Comparison of ENCODE assay signal across 17 mouse cellular contexts in the genomic region with DNA sequence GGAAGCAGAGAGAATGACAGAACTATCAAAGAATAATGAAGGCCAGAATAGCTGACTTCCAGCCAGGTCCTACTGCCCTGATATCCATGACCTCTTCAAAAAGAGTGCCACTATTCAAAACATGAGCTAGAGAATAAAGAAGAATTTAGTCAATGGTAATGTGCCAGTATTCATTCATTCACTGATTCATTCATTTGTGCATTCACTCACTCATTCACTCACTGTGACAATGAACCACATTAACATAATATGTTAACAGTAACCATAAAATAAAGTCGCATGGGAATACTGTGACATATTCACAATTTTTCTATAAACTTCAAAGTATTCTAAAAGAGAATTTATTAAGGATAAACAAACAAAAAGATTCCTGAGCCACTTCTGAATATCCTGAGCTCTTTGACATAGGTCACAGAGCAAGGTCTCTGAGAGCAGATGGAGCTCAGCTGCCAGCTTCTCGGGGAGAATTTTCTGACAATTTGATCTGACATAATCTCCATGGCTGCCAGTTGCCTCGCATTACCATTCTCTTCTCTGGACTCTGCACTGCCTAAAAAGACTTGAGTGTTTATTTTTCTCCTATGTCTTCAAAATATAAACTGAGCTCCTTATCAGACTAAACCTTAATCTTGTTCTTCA.
DNase-seq lines count a peak whose midpoint lies in the region; ATAC-seq lines count a peak whose summit lies in the region.
"Had no signal": no experiment of that assay in that cellular context is flagged by ENCODE, and none has a peak within 500 bp of the region (broad histone marks: within the 10 kb centered on the region; RNA-seq: fewer than 3 reads in every experiment).

No protein-coding gene starts in this region.

- DNase-seq in forebrain, embryonic 14.5 days (ENCODE audit: low spot score), result peak; percentile 22
- peak; percentile 4 for DNase-seq in brain, adult 2 months (ENCODE audit: low read depth, low spot score)
- peak; percentile 33 for DNase-seq in hindbrain, embryonic 10.5 days (ENCODE audit: low spot score)
- no peak for DNase-seq in liver
- no peak for DNase-seq in testis, postnatal 10 days (ENCODE audit: low spot score)
- no peak for DNase-seq in forebrain, embryonic 11.5 days (ENCODE audit: low spot score)
- DNase-seq: cerebellum, adult 9-10 months; forebrain, postnatal 0 days; gastrocnemius, postnatal 25 days; liver, postnatal 0 days; lung, postnatal 36 days; right cerebral cortex, postnatal 4 days had no signal

- 54% methylated on average over 3 of the region's 3 CpGs for WGBS in forebrain, embryonic 14.5 days
- WGBS in forebrain, embryonic 15.5 days, result 48% methylated on average over 3 of the region's 3 CpGs
- 35% methylated on average over 3 of the region's 3 CpGs for WGBS in hindbrain, embryonic 10.5 days
- 33% methylated on average over 3 of the region's 3 CpGs for WGBS in midbrain, embryonic 12.5 days
- 56% methylated on average over 3 of the region's 3 CpGs for WGBS in forebrain, embryonic 11.5 days

- 0 out of 2 replicates have a peak, but pooled peaks have one; percentile 52 for ATAC-seq in forebrain, embryonic 14.5 days
- no peak for ATAC-seq in forebrain, embryonic 15.5 days (replicated peaks)
- ATAC-seq in midbrain, embryonic 12.5 days (ENCODE audit: low FRiP score, low read depth), result peak; percentile 92
- ATAC-seq in forebrain, embryonic 11.5 days (replicated peaks; ENCODE audit: low FRiP score), result no peak
- ATAC-seq: forebrain, postnatal 0 days; liver, postnatal 0 days had no signal

- H3K4me1 ChIP-seq in forebrain, embryonic 14.5 days (ENCODE audit: control insufficient read depth, insufficient read depth, low read length), result no peaks in the 10 kb centered on the region
- H3K4me1 ChIP-seq in forebrain, embryonic 15.5 days, result 0 out of 2 replicates have a peak, but pooled peaks cover 5% of the 10 kb centered on the region
- H3K4me1 ChIP-seq in hindbrain, embryonic 10.5 days (replicated peaks), result peaks cover 22% of the 10 kb centered on the region
- peaks cover 4% of the 10 kb centered on the region for H3K4me1 ChIP-seq in midbrain, embryonic 12.5 days
- H3K4me1 ChIP-seq in forebrain, embryonic 11.5 days (replicated peaks; ENCODE audit: control insufficient read depth, insufficient read depth, low read length), result no peaks in the 10 kb centered on the region
- H3K4me1 ChIP-seq: embryonic facial prominence, embryonic 15.5 days; limb, embryonic 13.5 days had no signal

- H3K27me3 ChIP-seq in forebrain, embryonic 14.5 days (replicated peaks; ENCODE audit: control insufficient read depth, insufficient read depth, low read length), result no peaks in the 10 kb centered on the region
- no peaks in the 10 kb centered on the region for H3K27me3 ChIP-seq in forebrain, embryonic 15.5 days
- H3K27me3 ChIP-seq in hindbrain, embryonic 10.5 days (ENCODE audit: insufficient read depth, poor library complexity, severe bottlenecking), result no peaks in the 10 kb centered on the region
- H3K27me3 ChIP-seq in midbrain, embryonic 12.5 days, result no peaks in the 10 kb centered on the region
- no peaks in the 10 kb centered on the region for H3K27me3 ChIP-seq in forebrain, embryonic 11.5 days (ENCODE audit: control insufficient read depth, insufficient read depth, low read length)
- H3K27me3 ChIP-seq: embryonic facial prominence, embryonic 15.5 days; limb, embryonic 13.5 days had no signal

- H3K36me3 ChIP-seq in forebrain, embryonic 14.5 days (ENCODE audit: control insufficient read depth, insufficient read depth, low read length), result no peaks in the 10 kb centered on the region
- no peaks in the 10 kb centered on the region for H3K36me3 ChIP-seq in forebrain, embryonic 15.5 days
- H3K36me3 ChIP-seq in hindbrain, embryonic 10.5 days, result no peaks in the 10 kb centered on the region
- no peaks in the 10 kb centered on the region for H3K36me3 ChIP-seq in midbrain, embryonic 12.5 days
- H3K36me3 ChIP-seq in forebrain, embryonic 11.5 days (ENCODE audit: control insufficient read depth, insufficient read depth, low read length), result no peaks in the 10 kb centered on the region
- H3K36me3 ChIP-seq: embryonic facial prominence, embryonic 15.5 days; limb, embryonic 13.5 days had no signal

- H3K4me2 ChIP-seq in forebrain, embryonic 14.5 days (ENCODE audit: low read length), result no peak overlapping the region
- no peak overlapping the region for H3K4me2 ChIP-seq in forebrain, embryonic 15.5 days (replicated peaks)
- H3K4me2 ChIP-seq in midbrain, embryonic 12.5 days (replicated peaks), result no peak overlapping the region
- H3K4me2 ChIP-seq in forebrain, embryonic 11.5 days (ENCODE audit: low read depth, low read length, severe bottlenecking), result no peak overlapping the region
- H3K4me2 ChIP-seq: embryonic facial prominence, embryonic 15.5 days; heart, embryonic 11.5 days; limb, embryonic 13.5 days had no signal

- H3K27ac ChIP-seq in forebrain, embryonic 14.5 days (ENCODE audit: low read depth, low read length), result no peak overlapping the region
- no peak overlapping the region for H3K27ac ChIP-seq in forebrain, embryonic 15.5 days (replicated peaks)
- peak overlapping the region; percentile 57 for H3K27ac ChIP-seq in hindbrain, embryonic 10.5 days
- H3K27ac ChIP-seq in midbrain, embryonic 12.5 days (replicated peaks), result peak overlapping the region; percentile 71
- no peak overlapping the region for H3K27ac ChIP-seq in forebrain, embryonic 11.5 days (ENCODE audit: low read depth, low read length)
- H3K27ac ChIP-seq: embryonic facial prominence, embryonic 15.5 days; limb, embryonic 13.5 days had no signal

- no peak overlapping the region for H3K4me3 ChIP-seq in forebrain, embryonic 14.5 days (ENCODE audit: low read depth, low read length)
- no peak overlapping the region for H3K4me3 ChIP-seq in forebrain, embryonic 15.5 days
- no peak overlapping the region for H3K4me3 ChIP-seq in hindbrain, embryonic 10.5 days
- H3K4me3 ChIP-seq in midbrain, embryonic 12.5 days, result no peak overlapping the region
- H3K4me3 ChIP-seq in forebrain, embryonic 11.5 days (ENCODE audit: low read depth, low read length), result no peak overlapping the region
- H3K4me3 ChIP-seq: embryonic facial prominence, embryonic 15.5 days; limb, embryonic 13.5 days had no signal

- no peak overlapping the region for H3K9ac ChIP-seq in forebrain, embryonic 14.5 days (ENCODE audit: low read length)
- no peak overlapping the region for H3K9ac ChIP-seq in forebrain, embryonic 15.5 days (replicated peaks)
- H3K9ac ChIP-seq in midbrain, embryonic 12.5 days (replicated peaks), result no peak overlapping the region
- H3K9ac ChIP-seq in forebrain, embryonic 11.5 days (ENCODE audit: low read length), result no peak overlapping the region
- H3K9ac ChIP-seq: embryonic facial prominence, embryonic 15.5 days; forebrain, postnatal 0 days; limb, embryonic 13.5 days; liver, postnatal 0 days had no signal

- H3K9me3 ChIP-seq in forebrain, embryonic 14.5 days (replicated peaks; ENCODE audit: control insufficient read depth, low read length), result no peaks in the 10 kb centered on the region
- H3K9me3 ChIP-seq in forebrain, embryonic 15.5 days, result no peaks in the 10 kb centered on the region
- H3K9me3 ChIP-seq in hindbrain, embryonic 10.5 days, result no peaks in the 10 kb centered on the region
- H3K9me3 ChIP-seq in midbrain, embryonic 12.5 days, result no peaks in the 10 kb centered on the region
- H3K9me3 ChIP-seq in forebrain, embryonic 11.5 days (ENCODE audit: control insufficient read depth, low read length), result no peaks in the 10 kb centered on the region
- H3K9me3 ChIP-seq: embryonic facial prominence, embryonic 15.5 days; limb, embryonic 13.5 days had no signal

Comparison
In these comparisons a context has a peak if more than half of its experiments do, and no peak if none do; other contexts are left out.
1. ATAC-seq: peak in forebrain, embryonic 14.5 days (single experiment) and midbrain, embryonic 12.5 days (single experiment); none in forebrain, embryonic 15.5 days (single experiment) and forebrain, embryonic 11.5 days (single experiment).
2. DNase-seq: peak in forebrain, embryonic 14.5 days (single experiment), brain, adult 2 months (single experiment) and hindbrain, embryonic 10.5 days (single experiment); none in liver (single experiment), testis, postnatal 10 days (single experiment) and forebrain, embryonic 11.5 days (single experiment).
3. H3K27ac ChIP-seq: peak in hindbrain, embryonic 10.5 days (single experiment) and midbrain, embryonic 12.5 days (single experiment); none in forebrain, embryonic 14.5 days (single experiment), forebrain, embryonic 15.5 days (single experiment) and forebrain, embryonic 11.5 days (single experiment).